Mouse (Mus musculus) spleen, postnatal 36 days (tissue): Measurements from ENCODE around the gene Tmeff2.

ENCODE experiments used
- DNase-seq, 2 experiments: peaks; one replicate each; pipeline ENCODE4 v3.0.0; 2022; ENCODE audit warnings: low spot score in 2 of 2, mixed read lengths in 1 of 2

Tmeff2 gene

DNA sequence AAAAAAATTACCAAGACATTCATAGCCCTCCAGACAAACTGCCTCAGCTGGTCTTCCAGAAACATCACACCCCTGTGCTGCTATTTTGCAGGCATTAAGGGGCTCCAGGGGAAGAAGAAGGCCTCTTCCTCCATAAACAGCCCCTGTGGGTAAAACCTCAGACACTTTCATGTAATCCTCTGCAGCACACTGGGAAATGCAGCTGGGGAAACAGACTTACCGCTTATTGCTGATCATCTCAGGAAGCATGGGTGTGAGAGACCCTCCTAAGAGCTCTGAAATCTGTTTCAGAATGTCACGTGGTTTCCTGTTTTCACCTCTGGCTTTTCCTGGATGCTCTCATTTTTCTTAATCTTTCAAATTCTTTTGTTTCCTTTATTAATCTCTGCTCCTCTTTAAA lies 204.3 kb downstream of the Tmeff2 start:
- no peak for DNase-seq

DNA sequence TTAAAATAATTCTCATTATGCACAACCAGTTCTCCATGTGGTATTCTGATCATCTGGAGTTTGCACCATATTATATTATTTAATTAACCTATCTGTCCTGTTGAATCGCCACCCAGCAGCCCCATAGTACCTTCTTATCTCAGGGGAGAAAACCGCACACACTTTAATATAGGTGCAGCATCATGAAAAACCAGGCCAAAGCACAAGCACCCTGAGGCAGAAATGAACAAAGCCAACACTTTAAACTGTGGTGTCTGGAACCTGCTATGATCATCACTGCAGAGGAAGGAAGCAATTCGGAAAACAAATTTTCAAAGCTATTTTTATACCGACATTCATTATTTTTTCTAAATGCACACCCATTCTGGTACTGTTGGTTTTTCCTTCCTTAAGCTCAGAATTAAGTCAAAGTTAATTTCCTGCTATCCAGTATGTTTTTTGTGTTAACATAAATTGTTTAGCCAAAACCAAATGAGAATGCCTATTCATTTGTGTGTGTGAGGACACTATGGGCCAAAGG lies 206.0 kb downstream of the Tmeff2 start:
- DNase-seq = no peak

DNA sequence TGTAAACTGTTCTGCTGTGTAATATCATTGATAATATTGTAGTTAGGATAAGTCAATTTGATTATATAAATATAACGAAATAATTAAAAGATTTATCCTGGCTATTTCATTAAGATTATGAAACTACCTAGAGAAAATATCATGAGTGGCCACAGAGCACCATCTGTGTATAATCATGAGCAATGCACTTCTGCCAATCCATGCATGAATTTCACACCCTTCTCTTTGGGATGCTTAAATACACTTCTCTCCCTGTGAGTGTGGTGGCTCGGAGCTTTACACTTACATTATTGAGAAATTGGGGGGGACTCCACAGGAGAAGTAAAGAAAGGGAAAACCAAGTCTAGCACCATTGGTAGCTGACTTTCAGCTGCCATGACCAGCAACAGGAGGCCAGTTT lies 206.9 kb downstream of the Tmeff2 start:
- DNase-seq = no peak

DNA sequence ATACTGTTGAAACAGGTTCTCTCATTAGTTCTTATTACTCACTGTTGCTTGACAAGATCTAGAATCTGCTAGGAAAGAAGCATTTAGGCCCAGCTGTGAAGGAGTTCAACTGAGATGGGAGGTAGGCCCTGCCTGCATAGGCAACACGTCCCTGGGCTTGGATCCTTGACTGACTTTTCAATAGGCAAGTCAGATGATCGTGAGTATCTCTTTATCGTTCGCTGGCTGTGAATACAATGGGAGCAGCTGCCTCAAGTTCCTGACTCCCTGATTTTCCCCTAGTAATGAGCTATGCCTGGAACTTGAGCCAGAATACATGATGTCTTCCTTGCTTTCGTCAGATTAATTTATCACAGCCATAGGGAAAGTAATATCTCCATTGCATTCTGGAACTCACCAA lies 214.3 kb downstream of the Tmeff2 start:
- DNase-seq = no peak

DNA sequence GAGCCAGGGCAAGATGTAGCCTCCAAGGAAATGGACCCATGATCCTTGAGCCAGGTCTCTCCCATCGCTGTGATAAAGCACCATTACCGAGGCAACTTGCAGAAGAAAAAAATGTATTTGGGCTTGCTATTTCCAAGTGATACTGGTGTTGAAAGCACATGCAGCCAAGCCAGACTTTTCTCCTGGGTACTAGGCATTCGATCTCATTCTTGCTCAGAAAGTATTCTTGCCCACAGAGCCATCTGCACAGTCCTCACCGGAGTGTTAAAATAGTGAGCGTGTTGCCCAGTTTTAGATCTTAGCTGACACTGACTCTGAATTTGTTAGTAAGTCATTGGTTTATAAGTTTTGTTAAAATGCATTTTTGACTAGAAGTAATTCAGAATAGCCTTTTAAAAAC lies 215.3 kb downstream of the Tmeff2 start:
- DNase-seq = no peak

DNA sequence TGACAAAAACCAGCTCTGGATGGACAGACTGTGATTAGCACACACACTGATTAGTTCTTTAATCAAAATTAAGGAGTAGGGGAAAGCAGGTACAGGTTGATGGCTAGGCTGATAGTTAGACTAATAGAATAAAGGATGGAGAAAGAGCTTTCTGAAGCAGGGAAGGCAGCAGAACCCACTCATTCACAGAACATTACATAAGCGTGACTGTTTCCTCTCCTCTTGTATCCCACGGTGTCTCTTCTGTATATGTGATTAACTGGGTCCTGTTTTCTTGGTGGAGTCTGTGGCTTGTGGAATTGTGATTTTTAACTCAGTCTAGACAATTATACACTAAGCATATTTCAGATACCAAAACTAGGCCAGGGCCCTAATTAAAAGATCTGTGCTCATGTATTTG lies 217.4 kb downstream of the Tmeff2 start:
- no peak for DNase-seq

DNA sequence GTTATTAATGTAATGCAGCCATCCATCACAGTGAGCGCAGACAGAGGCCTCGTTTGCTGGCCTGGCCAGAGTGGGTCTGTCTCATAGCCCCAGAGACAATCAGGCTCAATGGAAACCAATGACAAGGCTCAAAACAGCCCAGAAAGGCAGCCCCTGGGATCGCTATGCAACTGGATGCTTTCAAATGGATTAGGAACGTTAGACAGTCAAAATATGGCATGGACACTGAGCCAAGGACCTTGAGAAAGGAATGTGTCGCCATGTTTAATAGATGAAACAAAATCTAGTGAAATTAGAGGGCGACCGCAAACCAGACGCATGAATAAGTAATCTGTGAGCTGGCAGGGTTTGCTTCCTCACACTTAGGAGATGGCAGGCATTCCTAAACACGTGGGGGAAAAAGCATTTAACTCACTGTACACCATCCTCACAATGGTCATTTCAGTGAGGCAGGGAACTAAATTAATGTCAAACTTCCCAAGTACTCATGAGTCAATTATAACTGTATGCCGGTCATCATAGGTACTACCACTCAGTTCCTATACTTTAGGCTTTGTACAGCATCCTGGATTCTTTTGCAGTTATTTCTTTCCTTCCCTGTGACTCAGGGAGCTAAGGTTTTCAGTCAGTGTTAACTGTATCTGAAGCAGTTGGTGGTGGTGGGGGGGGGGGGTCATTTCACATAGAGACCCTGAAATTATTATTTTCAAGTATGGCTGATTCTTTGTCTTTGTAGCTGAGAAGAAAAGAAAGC lies 225.4 kb downstream of the Tmeff2 start:
- DNase-seq = no peak

DNA sequence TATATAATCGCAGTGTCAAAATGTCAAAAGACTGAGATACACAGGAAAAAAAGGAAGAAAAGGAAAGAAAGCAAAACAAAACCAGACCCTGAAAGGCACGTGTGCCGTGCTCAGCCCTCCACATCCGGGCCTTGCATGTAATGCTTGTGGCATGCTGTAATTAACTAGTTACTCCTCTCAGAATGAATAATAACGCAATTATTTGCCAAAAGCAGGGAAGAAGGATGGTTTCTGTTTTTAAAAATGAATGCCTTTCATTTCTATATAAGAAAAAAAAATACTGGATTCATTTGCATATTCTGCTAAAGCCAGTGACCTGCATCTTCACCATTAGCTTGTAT lies 225.9 kb downstream of the Tmeff2 start:
- DNase-seq = no peak

DNA sequence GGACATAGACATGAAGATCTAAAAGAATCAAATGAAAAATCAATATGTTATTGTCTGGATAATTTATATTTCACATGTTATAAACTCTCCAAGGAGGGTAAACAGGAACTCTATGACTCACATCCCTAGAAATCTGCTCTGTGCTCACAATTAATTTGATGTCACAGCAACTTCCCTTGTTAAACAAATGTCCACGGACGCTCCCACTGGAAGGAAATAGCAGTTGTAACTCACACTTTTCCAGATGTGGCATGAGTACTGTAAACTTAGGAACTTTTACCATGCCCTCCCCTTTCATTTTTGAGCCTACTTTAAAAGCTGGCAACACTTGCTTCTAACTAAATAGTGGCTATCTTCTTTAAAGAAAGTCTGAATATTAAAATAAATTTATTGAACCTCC lies 236.3 kb downstream of the Tmeff2 start:
- DNase-seq = no peak

DNA sequence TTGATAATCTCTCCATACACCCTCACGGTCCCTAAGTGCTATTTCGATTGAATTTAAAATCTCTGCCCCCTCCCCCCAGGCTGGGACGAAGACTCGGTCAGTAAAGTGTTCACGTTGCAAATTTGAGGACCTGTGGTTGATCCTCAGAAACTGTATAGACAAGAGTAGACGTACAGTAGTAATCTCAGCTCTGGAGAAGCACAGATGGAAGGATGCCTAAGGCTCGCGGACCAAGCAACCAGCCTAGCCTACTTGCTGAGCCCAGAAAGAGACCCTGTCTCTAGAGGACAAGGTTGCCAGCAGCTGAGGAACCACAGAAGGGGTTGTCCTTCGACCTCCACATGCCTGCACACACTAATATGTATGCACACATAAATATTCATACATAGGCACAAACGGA lies 239.2 kb downstream of the Tmeff2 start:
- no peak for DNase-seq

DNA sequence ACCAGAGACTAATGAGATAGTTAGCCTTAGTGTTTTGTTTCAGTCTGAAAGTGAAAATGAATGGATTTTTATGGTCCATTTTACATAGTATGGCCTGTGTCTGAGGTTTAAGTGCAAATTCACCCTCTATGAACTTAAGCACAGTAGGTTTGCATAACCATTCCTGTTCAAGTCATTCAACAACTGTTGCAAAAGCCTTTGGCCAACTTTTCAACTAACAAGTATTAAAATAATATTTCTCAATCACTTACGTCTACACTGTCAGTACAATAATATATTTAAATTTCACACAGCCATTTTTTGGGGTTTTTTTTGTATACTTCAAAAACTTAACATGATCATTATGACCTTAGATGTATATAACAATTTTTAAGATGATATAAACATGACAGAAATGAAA lies 240.9 kb downstream of the Tmeff2 start:
- DNase-seq = no peak

DNA sequence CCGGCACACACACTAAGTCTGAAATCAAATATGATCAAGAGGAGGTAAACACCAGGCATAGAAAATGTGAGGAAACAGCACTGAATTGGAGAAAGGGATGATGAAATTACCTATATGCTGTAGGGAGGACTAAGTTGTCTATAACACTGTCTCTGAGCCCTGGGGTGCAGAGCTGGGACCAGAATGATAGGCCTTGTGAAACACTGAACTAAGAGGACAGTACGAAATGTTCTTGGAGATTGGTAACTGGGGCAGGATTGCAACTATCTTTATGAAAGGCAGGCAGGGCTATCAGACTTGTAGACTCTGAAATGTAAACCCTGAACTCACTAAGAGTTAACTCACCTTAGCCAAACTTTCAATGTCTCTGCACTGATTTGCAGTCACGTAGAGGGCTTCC lies 242.3 kb downstream of the Tmeff2 start:
- no peak for DNase-seq

DNA sequence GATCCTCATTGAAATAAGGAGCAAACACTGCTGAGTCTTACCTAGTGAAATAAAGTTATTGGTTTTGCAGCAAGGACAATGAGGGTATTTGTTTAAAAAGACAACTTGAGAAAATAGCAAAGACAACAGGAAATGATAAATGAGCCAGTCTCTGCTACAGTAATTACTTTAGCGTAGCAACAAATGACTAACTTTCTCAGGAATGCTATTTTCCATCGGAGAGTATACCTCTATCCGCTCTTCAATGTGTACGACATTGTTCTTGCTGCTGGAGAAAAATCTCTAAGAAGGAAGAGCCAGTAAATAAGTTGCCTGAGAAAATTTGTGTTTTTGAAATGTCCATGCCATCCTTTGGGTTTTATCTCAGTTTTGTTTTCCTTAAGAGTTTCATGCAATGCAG lies 245.2 kb downstream of the Tmeff2 start:
- no peak for DNase-seq

DNA sequence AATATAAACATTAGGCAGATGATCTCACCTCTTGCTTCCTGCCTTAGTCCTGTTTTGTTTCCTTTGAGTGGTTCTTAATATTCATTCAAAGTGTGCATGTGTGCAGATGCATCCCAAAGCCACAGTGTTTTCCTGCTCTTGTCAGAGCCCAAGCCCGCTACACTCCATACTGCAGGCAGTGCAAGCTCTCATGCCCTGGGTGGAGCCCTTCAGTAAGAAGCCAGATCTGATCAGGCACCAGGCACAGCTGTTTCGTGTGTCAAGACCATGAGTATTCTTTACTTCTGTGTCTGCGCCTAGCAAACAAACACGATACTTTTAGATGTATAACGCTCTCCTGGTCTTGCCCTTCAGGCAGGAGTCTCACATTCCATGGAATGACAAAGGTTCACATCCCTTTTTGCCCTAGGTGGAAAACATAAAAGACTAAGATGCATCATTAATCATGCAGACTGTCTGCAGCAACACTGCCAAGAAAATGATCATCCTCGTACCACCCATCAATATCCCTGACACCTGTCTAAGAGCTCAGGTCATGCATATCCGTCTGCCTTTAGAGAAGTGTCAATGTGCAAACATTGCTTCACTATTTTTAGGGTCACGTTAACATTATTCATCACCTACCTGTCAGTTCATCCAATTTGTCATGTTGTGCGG lies 248.2 kb downstream of the Tmeff2 start:
- DNase-seq = no peak

DNA sequence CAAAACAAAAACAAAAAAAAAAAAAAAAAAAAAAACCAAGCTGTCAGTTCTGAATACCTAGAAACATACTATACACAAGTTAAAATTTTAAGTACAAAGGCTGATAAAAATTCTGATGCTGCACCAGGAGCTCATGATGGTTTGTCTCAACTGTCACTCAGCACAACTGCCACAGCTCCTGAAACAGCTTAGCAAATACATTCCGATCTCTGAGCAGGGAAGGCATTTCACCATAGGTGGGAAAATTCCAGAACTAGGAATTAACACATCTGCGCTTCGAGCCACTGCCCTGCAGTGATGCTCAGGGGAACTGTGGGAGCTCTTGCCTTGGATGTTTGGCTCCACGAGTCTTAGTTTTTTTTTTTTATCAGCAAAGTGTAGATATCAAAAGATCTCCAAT lies 249.0 kb downstream of the Tmeff2 start:
- no peak for DNase-seq

DNA sequence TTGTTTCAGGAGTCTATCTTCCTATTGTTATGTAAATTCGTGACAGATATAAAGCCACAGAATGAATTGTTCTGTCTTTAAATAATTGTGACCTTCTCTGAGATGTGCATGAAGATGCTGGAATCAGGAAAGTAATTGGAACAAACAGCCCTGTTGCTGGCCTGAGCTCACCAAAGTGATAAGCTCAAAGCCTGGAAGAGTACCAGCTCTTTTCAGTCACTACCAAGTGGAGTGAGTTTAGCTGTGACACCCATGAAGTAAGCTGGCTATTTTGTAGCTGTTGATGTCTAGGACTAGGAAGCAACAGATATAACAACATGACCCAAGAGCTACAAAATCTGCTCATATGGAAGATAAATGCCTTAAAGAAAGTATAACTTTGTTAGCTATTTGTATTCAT lies 249.4 kb downstream of the Tmeff2 start:
- DNase-seq = no peak

DNA sequence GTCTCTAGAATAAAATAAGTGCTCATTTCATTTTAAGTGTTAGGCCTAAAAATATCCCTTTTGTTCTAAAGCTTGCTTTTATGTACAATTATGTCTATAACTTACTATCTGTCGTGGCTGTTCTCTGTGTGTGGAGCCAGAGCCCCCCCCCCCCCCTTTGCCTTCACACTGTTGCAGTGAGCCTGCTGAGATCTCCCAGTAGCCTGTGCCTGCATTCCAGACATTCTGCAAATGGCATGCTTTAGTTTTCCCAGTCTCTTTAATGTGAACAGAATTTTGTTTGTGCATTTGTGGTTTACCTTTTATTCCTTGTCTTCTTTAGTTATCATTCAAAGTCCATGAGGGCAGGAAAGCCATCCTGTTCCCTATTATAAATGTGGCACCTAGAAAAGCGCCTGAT lies 251.6 kb downstream of the Tmeff2 start:
- DNase-seq = no peak

DNA sequence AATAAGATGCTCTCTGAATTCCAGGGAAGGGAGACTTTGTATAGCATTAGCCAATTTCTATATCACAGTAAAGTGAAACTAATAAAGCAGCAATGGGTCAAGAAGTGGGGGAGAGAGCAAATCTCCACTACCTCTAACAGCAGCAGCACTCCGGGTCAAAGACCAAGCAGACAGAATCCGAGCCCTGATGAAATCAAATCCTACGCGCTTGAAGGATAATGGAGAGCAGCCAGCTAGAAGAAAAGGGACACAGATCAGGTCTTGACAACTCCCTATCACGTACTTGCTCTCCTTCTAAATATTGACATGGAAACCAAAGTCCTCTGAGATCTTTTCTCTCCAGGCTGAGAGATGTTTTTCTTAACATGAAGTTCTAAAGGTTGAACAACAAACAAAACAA lies 252.4 kb downstream of the Tmeff2 start:
- DNase-seq = no peak

DNA sequence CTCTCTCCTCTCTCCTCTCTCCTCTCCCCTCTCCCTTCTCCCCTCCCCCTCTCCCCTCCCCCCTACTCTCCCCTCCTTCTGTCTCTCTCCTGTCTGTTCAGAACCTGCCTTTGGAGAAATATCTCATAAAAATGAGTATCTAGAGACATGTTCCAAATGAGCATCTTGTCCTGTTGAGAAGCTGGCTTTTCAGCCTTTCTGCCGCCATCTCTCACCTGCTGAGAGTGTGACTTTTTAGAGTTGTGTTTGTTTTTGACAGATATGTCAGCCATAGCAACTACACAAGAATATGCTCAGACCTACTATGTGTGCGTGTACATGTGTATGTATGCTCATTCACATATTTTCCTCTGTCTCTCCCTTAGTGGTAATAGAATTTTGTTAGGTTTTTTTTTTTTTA lies 283.8 kb downstream of the Tmeff2 start:
- DNase-seq = no peak

DNA sequence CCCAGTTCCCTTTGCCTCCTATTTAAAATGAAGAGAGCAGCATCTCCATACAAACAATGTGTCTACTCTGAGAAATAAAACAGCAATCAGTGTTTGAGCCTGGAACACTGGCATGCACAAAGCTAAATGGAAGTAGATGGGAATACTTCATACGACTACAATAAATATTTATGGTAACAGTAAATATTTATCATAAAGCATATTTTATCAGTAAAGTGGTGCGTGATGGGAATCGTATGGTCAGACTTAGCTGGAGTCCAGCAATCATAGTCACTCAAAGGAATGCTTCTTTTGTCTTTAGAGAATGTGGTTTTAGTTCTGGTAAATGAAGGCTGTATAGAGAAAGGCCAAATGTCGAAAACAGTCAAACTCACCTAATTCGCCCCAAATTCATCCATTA lies 288.6 kb downstream of the Tmeff2 start:
- DNase-seq = no peak

DNA sequence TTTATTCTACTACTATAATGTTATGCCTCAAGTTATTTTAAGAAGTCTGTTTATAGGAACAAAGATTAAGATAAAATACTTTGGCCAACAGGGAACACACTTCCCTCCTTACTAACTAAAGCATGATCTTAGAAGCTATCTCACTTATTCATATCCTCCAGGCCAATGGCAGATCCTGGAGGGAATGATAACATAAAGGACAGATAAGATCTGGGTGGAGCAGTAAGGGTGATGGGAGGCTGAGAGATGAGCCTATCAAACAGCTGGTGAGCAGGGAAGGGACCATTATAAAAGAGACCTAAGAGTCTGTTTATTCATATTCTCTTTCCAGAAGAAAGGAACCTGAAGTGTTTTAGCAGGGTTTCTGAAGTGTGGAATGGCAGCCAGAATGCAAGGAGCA lies 290.8 kb downstream of the Tmeff2 start:
- DNase-seq = no peak

DNA sequence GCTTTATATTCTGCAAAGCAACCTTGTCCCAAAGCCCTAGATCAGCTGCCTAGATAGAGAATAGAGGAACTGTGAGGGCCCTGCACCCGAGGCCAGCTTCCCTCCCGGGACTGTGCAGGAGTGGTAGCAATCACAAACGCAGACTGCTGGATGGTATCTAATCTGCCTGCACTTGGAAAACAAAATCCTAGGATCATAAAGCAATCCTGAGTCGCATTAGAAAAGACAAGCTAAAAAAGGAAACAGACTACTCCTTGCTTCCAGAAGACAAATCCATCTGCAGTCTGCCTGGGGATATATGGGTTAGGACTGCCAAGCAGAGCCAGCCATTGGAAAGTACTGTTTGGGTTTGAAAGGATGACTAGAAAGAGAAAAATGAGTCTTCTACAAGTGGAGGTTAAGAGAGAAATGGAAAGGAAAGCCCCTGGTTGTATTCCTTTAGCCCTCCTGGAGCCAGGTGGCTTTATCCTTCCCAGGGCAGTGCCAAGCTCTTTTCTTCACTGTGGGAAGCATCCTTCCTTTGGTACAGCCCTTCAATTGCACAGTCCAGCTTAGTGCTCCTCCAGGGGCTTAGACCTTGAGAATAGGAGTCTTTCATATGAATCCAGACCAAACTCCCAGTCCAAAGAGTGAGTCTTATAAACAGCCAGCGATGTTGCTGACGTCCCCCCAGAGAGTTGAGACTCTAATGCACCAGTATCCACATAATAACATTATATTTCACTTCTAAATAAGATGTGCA lies 291.6 kb downstream of the Tmeff2 start:
- no peak for DNase-seq
